Mouse (Mus musculus): Measurements from ENCODE around the gene Galp. TPM values are rescaled to one million over a fixed set of nuclear protein-coding genes. Genes with fewer than 3 reads are reported as not detected.

Gene Galp
- polyA plus RNA-seq, 1 experiment from 2014 or later: not detected

GRCm38 (mm10) chr7:6156901-6157472 is 39.9 kb upstream of the Galp start:
- Histone ChIP-seq H3K4me1 (ENCODE audit: control insufficient read depth, insufficient read depth, low read length) (peaks cover 17% of the 10 kb centered on the region), H3K9me3 (ENCODE audit: control insufficient read depth, low read depth, low read length) (no peaks in the 10 kb centered on the region), H3K9ac (replicated peaks; ENCODE audit: low read depth, low read length) (peak overlapping the region; percentile 84; the same call in 1 of the 2 replicates), H3K4me3 (ENCODE audit: low read depth, low read length) (no peak overlapping the region; the same call in 1 of the 2 replicates), H3K4me2 (replicated peaks; ENCODE audit: low read depth, low read length) (peak overlapping the region; percentile 51), H3K36me3 (ENCODE audit: control insufficient read depth, insufficient read depth, low read length) (no peaks in the 10 kb centered on the region), H3K27ac (ENCODE audit: low read length) (no peak overlapping the region), H3K27me3 (ENCODE audit: control insufficient read depth, insufficient read depth, low read length) (no peaks in the 10 kb centered on the region)
- WGBS: 41% methylated on average over 9 of the region's 9 CpGs
- no peak for ATAC-seq (ENCODE audit: insufficient number of reproducible peaks, insufficient read depth, low FRiP score, low read depth)

- Histone ChIP-seq H3K4me1 (ENCODE audit: control insufficient read depth, insufficient read depth, low read length) (peaks cover 17% of the 10 kb centered on the region), H3K9me3 (ENCODE audit: control insufficient read depth, low read depth, low read length) (no peaks in the 10 kb centered on the region), H3K4me3 (ENCODE audit: low read depth, low read length) (no peak overlapping the region), H3K27me3 (ENCODE audit: control insufficient read depth, insufficient read depth, low read length) (no peaks in the 10 kb centered on the region), H3K9ac (replicated peaks; ENCODE audit: low read depth, low read length) (no peak overlapping the region), H3K27ac (ENCODE audit: low read length) (no peak overlapping the region), H3K4me2 (replicated peaks; ENCODE audit: low read depth, low read length) (no peak overlapping the region), H3K36me3 (ENCODE audit: control insufficient read depth, insufficient read depth, low read length) (no peaks in the 10 kb centered on the region)
- no peak for ATAC-seq (ENCODE audit: insufficient number of reproducible peaks, insufficient read depth, low FRiP score, low read depth)
- 63% methylated on average over 1 of the region's 1 CpGs for WGBS
Measured at GRCm38 (mm10) chr7:6157479-6157878, 39.4 kb upstream of the Galp start.

GRCm38 (mm10) chr7:6159604-6160003 is 37.3 kb upstream of the Galp start:
- Histone ChIP-seq H3K9me3 (ENCODE audit: control insufficient read depth, low read depth, low read length) (no peaks in the 10 kb centered on the region), H3K27me3 (ENCODE audit: control insufficient read depth, insufficient read depth, low read length) (no peaks in the 10 kb centered on the region), H3K27ac (ENCODE audit: low read length) (no peak overlapping the region), H3K9ac (replicated peaks; ENCODE audit: low read depth, low read length) (no peak overlapping the region), H3K4me2 (replicated peaks; ENCODE audit: low read depth, low read length) (no peak overlapping the region), H3K4me1 (ENCODE audit: control insufficient read depth, insufficient read depth, low read length) (peaks cover 11% of the 10 kb centered on the region), H3K36me3 (ENCODE audit: control insufficient read depth, insufficient read depth, low read length) (no peaks in the 10 kb centered on the region), H3K4me3 (ENCODE audit: low read depth, low read length) (no peak overlapping the region)
- no peak for ATAC-seq (ENCODE audit: insufficient number of reproducible peaks, insufficient read depth, low FRiP score, low read depth)
- 84% methylated on average over 3 of the region's 3 CpGs for WGBS

- Histone ChIP-seq H3K36me3 (ENCODE audit: control insufficient read depth, insufficient read depth, low read length) (no peaks in the 10 kb centered on the region), H3K4me3 (ENCODE audit: low read depth, low read length) (no peak overlapping the region), H3K9me3 (ENCODE audit: control insufficient read depth, low read depth, low read length) (no peaks in the 10 kb centered on the region), H3K27me3 (ENCODE audit: control insufficient read depth, insufficient read depth, low read length) (no peaks in the 10 kb centered on the region), H3K4me1 (ENCODE audit: control insufficient read depth, insufficient read depth, low read length) (peaks cover 8% of the 10 kb centered on the region; the same call in 1 of the 2 replicates), H3K4me2 (replicated peaks; ENCODE audit: low read depth, low read length) (no peak overlapping the region), H3K9ac (replicated peaks; ENCODE audit: low read depth, low read length) (no peak overlapping the region), H3K27ac (ENCODE audit: low read length) (no peak overlapping the region)
- WGBS: 67% methylated on average over 3 of the region's 3 CpGs
- no peak for ATAC-seq (ENCODE audit: insufficient number of reproducible peaks, insufficient read depth, low FRiP score, low read depth)
Measured at GRCm38 (mm10) chr7:6161541-6161940, 35.3 kb upstream of the Galp start.

GRCm38 (mm10) chr7:6162172-6162571 is 34.7 kb upstream of the Galp start:
- H3K4me2 ChIP-seq (replicated peaks; ENCODE audit: low read depth, low read length): no peak overlapping the region
- no peaks in the 10 kb centered on the region for H3K36me3 ChIP-seq (ENCODE audit: control insufficient read depth, insufficient read depth, low read length)
- H3K4me3 ChIP-seq (ENCODE audit: low read depth, low read length): no peak overlapping the region
- H3K4me1 ChIP-seq (ENCODE audit: control insufficient read depth, insufficient read depth, low read length): peaks cover 2% of the 10 kb centered on the region; the same call in 1 of the 2 replicates
- no peak overlapping the region for H3K9ac ChIP-seq (replicated peaks; ENCODE audit: low read depth, low read length)
- no peaks in the 10 kb centered on the region for H3K27me3 ChIP-seq (ENCODE audit: control insufficient read depth, insufficient read depth, low read length)
- H3K9me3 ChIP-seq (ENCODE audit: control insufficient read depth, low read depth, low read length): no peaks in the 10 kb centered on the region
- WGBS: 75% methylated on average over 4 of the region's 4 CpGs
- ATAC-seq (ENCODE audit: insufficient number of reproducible peaks, insufficient read depth, low FRiP score, low read depth): no peak
- no peak overlapping the region for H3K27ac ChIP-seq (ENCODE audit: low read length)

- Histone ChIP-seq H3K9me3 (ENCODE audit: control insufficient read depth, low read depth, low read length) (no peaks in the 10 kb centered on the region), H3K9ac (replicated peaks; ENCODE audit: low read depth, low read length) (no peak overlapping the region), H3K4me2 (replicated peaks; ENCODE audit: low read depth, low read length) (no peak overlapping the region), H3K27me3 (ENCODE audit: control insufficient read depth, insufficient read depth, low read length) (no peaks in the 10 kb centered on the region), H3K4me3 (ENCODE audit: low read depth, low read length) (no peak overlapping the region), H3K4me1 (ENCODE audit: control insufficient read depth, insufficient read depth, low read length) (no peaks in the 10 kb centered on the region), H3K36me3 (ENCODE audit: control insufficient read depth, insufficient read depth, low read length) (no peaks in the 10 kb centered on the region), H3K27ac (ENCODE audit: low read length) (no peak overlapping the region)
- 37% methylated on average over 5 of the region's 5 CpGs for WGBS
- no peak for ATAC-seq (ENCODE audit: insufficient number of reproducible peaks, insufficient read depth, low FRiP score, low read depth)
Measured at GRCm38 (mm10) chr7:6164671-6165070, 32.2 kb upstream of the Galp start.

GRCm38 (mm10) chr7:6169403-6169802 is 27.5 kb upstream of the Galp start:
- peaks cover 7% of the 10 kb centered on the region; the same call in 1 of the 2 replicates for H3K4me1 ChIP-seq (ENCODE audit: control insufficient read depth, insufficient read depth, low read length)
- no peaks in the 10 kb centered on the region for H3K27me3 ChIP-seq (ENCODE audit: control insufficient read depth, insufficient read depth, low read length)
- 0 out of 2 replicates have a peak overlapping the region, but pooled peaks have one; percentile 16 for H3K27ac ChIP-seq (ENCODE audit: low read length)
- 74% methylated on average over 3 of the region's 3 CpGs for WGBS
- no peak overlapping the region for H3K9ac ChIP-seq (replicated peaks; ENCODE audit: low read depth, low read length)
- no peak overlapping the region for H3K4me3 ChIP-seq (ENCODE audit: low read depth, low read length)
- H3K36me3 ChIP-seq (ENCODE audit: control insufficient read depth, insufficient read depth, low read length): no peaks in the 10 kb centered on the region
- no peak; the same call in 1 of the 2 replicates for ATAC-seq (ENCODE audit: insufficient number of reproducible peaks, insufficient read depth, low FRiP score, low read depth)
- H3K4me2 ChIP-seq (replicated peaks; ENCODE audit: low read depth, low read length): no peak overlapping the region
- H3K9me3 ChIP-seq (ENCODE audit: control insufficient read depth, low read depth, low read length): no peaks in the 10 kb centered on the region

- 83% methylated on average over 9 of the region's 9 CpGs for WGBS
- H3K36me3 ChIP-seq (ENCODE audit: control insufficient read depth, insufficient read depth, low read length): peaks cover under 1% of the 10 kb centered on the region; the same call in 1 of the 2 replicates
- no peak overlapping the region for H3K9ac ChIP-seq (replicated peaks; ENCODE audit: low read depth, low read length)
- no peak for ATAC-seq (ENCODE audit: insufficient number of reproducible peaks, insufficient read depth, low FRiP score, low read depth)
- H3K4me1 ChIP-seq (ENCODE audit: control insufficient read depth, insufficient read depth, low read length): peaks cover 7% of the 10 kb centered on the region; the same call in 1 of the 2 replicates
- H3K4me3 ChIP-seq (ENCODE audit: low read depth, low read length): no peak overlapping the region
- H3K27ac ChIP-seq (ENCODE audit: low read length): no peak overlapping the region
- no peak overlapping the region for H3K4me2 ChIP-seq (replicated peaks; ENCODE audit: low read depth, low read length)
- H3K27me3 ChIP-seq (ENCODE audit: control insufficient read depth, insufficient read depth, low read length): no peaks in the 10 kb centered on the region
- no peaks in the 10 kb centered on the region for H3K9me3 ChIP-seq (ENCODE audit: control insufficient read depth, low read depth, low read length)
Measured at GRCm38 (mm10) chr7:6170391-6170790, 26.5 kb upstream of the Galp start.

- H3K36me3 ChIP-seq (ENCODE audit: control insufficient read depth, insufficient read depth, low read length): peaks cover 4% of the 10 kb centered on the region; the same call in 1 of the 2 replicates
- H3K4me1 ChIP-seq (ENCODE audit: control insufficient read depth, insufficient read depth, low read length): peaks cover 7% of the 10 kb centered on the region; the same call in 1 of the 2 replicates
- no peaks in the 10 kb centered on the region for H3K27me3 ChIP-seq (ENCODE audit: control insufficient read depth, insufficient read depth, low read length)
- no peaks in the 10 kb centered on the region for H3K9me3 ChIP-seq (ENCODE audit: control insufficient read depth, low read depth, low read length)
- H3K4me3 ChIP-seq (ENCODE audit: low read depth, low read length): 0 out of 2 replicates have a peak overlapping the region, but pooled peaks have one; percentile 60
- no peak for ATAC-seq (ENCODE audit: insufficient number of reproducible peaks, insufficient read depth, low FRiP score, low read depth)
- H3K9ac ChIP-seq (replicated peaks; ENCODE audit: low read depth, low read length): no peak overlapping the region
- WGBS: 41% methylated on average over 6 of the region's 6 CpGs
- peak overlapping the region; percentile 87 for H3K4me2 ChIP-seq (replicated peaks; ENCODE audit: low read depth, low read length)
- peak overlapping the region; percentile 76; the same call in 1 of the 2 replicates for H3K27ac ChIP-seq (ENCODE audit: low read length)
Measured at GRCm38 (mm10) chr7:6170871-6171270, 26.0 kb upstream of the Galp start.
